In genomic region chr13:80666186-80666713, GRCm38 (mm10) we compare ENCODE assay signal across 24 mouse cellular contexts.
DNase-seq lines count a peak whose midpoint lies in the region; ATAC-seq and TF ChIP-seq lines count a peak whose summit lies in the region.
"Had no signal": no experiment of that assay in that cellular context is flagged by ENCODE, and none has a peak within 500 bp of the region (broad histone marks: within the 10 kb centered on the region; RNA-seq: fewer than 3 reads in every experiment).

No protein-coding gene starts in this region.

- H3K27me3 ChIP-seq in limb, embryonic 11.5 days (ENCODE audit: control insufficient read depth, insufficient read depth, low read length) = no peaks in the 10 kb centered on the region
- H3K27me3 ChIP-seq in limb, embryonic 10.5 days (ENCODE audit: low read depth, poor library complexity, severe bottlenecking) = no peaks in the 10 kb centered on the region
- H3K27me3 ChIP-seq in limb, embryonic 14.5 days (ENCODE audit: control insufficient read depth, insufficient read depth, low read length) = no peaks in the 10 kb centered on the region
- H3K27me3 ChIP-seq in neural tube, embryonic 15.5 days (replicated peaks) = no peaks in the 10 kb centered on the region
- no peaks in the 10 kb centered on the region for H3K27me3 ChIP-seq in liver, embryonic 12.5 days (replicated peaks)
- H3K27me3 ChIP-seq: embryonic facial prominence, embryonic 12.5 days; forebrain, embryonic 12.5 days; hindbrain, embryonic 13.5 days had no signal

- H3K9ac ChIP-seq in limb, embryonic 11.5 days (ENCODE audit: low read length) = no peak overlapping the region
- H3K9ac ChIP-seq in limb, embryonic 14.5 days (ENCODE audit: low read depth, low read length, severe bottlenecking) = no peak overlapping the region
- no peak overlapping the region for H3K9ac ChIP-seq in neural tube, embryonic 15.5 days (replicated peaks)
- no peak overlapping the region for H3K9ac ChIP-seq in liver, embryonic 12.5 days
- H3K9ac ChIP-seq: embryonic facial prominence, embryonic 12.5 days; forebrain, embryonic 12.5 days; hindbrain, embryonic 13.5 days; liver, embryonic 14.5 days; lung, embryonic 14.5 days had no signal

- no peak overlapping the region for H3K4me3 ChIP-seq in limb, embryonic 11.5 days (ENCODE audit: low read depth, low read length)
- no peak overlapping the region for H3K4me3 ChIP-seq in limb, embryonic 10.5 days
- no peak overlapping the region for H3K4me3 ChIP-seq in limb, embryonic 14.5 days (replicated peaks; ENCODE audit: low read length)
- no peak overlapping the region for H3K4me3 ChIP-seq in neural tube, embryonic 15.5 days (replicated peaks)
- H3K4me3 ChIP-seq in liver, embryonic 12.5 days = no peak overlapping the region
- H3K4me3 ChIP-seq: embryonic facial prominence, embryonic 12.5 days; erythroblast, embryonic 14.5 days; forebrain, embryonic 12.5 days; gastrocnemius, adult 2 months; hindbrain, embryonic 13.5 days; midbrain, embryonic 10.5 days had no signal

- no peaks in the 10 kb centered on the region for H3K36me3 ChIP-seq in limb, embryonic 11.5 days (ENCODE audit: control insufficient read depth, insufficient read depth, low read length)
- H3K36me3 ChIP-seq in limb, embryonic 10.5 days = no peaks in the 10 kb centered on the region
- H3K36me3 ChIP-seq in limb, embryonic 14.5 days (ENCODE audit: control insufficient read depth, insufficient read depth, low read length) = no peaks in the 10 kb centered on the region
- H3K36me3 ChIP-seq in neural tube, embryonic 15.5 days = no peaks in the 10 kb centered on the region
- H3K36me3 ChIP-seq in liver, embryonic 12.5 days = no peaks in the 10 kb centered on the region
- H3K36me3 ChIP-seq: embryonic facial prominence, embryonic 12.5 days; forebrain, embryonic 12.5 days; hindbrain, embryonic 13.5 days; midbrain, embryonic 10.5 days had no signal

- peak; percentile 77 for ATAC-seq in limb, embryonic 11.5 days (ENCODE audit: insufficient number of reproducible peaks, low FRiP score, low TSS enrichment, low read depth)
- peak; percentile 91 for ATAC-seq in limb, embryonic 14.5 days (ENCODE audit: low FRiP score, low read depth)
- ATAC-seq in neural tube, embryonic 15.5 days (ENCODE audit: low FRiP score) = peak; percentile 70; the same call in 1 of the 2 replicates
- no peak for ATAC-seq in liver, embryonic 12.5 days
- ATAC-seq in megakaryocyte, adult 5-6 weeks (ENCODE audit: poor library complexity, severe bottlenecking) = no peak

- no peak overlapping the region for H3K4me2 ChIP-seq in limb, embryonic 11.5 days (ENCODE audit: low read depth, severe bottlenecking)
- H3K4me2 ChIP-seq in limb, embryonic 14.5 days (replicated peaks; ENCODE audit: low read depth, low read length, severe bottlenecking) = no peak overlapping the region
- H3K4me2 ChIP-seq in neural tube, embryonic 15.5 days = no peak overlapping the region
- H3K4me2 ChIP-seq in liver, embryonic 12.5 days = no peak overlapping the region
- H3K4me2 ChIP-seq: embryonic facial prominence, embryonic 12.5 days; forebrain, embryonic 12.5 days; hindbrain, embryonic 13.5 days; lung, embryonic 14.5 days had no signal

- H3K4me1 ChIP-seq in limb, embryonic 11.5 days (ENCODE audit: control insufficient read depth, insufficient read depth, low read length) = no peaks in the 10 kb centered on the region
- H3K4me1 ChIP-seq in limb, embryonic 10.5 days = peaks cover 6% of the 10 kb centered on the region
- H3K4me1 ChIP-seq in limb, embryonic 14.5 days (ENCODE audit: control insufficient read depth, insufficient read depth, low read length) = no peaks in the 10 kb centered on the region
- H3K4me1 ChIP-seq in neural tube, embryonic 15.5 days = no peaks in the 10 kb centered on the region
- H3K4me1 ChIP-seq in liver, embryonic 12.5 days = no peaks in the 10 kb centered on the region
- H3K4me1 ChIP-seq: embryonic facial prominence, embryonic 12.5 days; forebrain, embryonic 12.5 days; hindbrain, embryonic 13.5 days; midbrain, embryonic 10.5 days had no signal

- WGBS in limb, embryonic 11.5 days = 29% methylated on average over 3 of the region's 3 CpGs
- WGBS in limb, embryonic 10.5 days = 47% methylated on average over 3 of the region's 3 CpGs
- 27% methylated on average over 3 of the region's 3 CpGs for WGBS in limb, embryonic 14.5 days
- 32% methylated on average over 3 of the region's 3 CpGs for WGBS in neural tube, embryonic 15.5 days
- WGBS in liver, embryonic 12.5 days (ENCODE audit: insufficient replicate concordance) = 59% methylated on average over 3 of the region's 3 CpGs

- no peak for TF ChIP-seq POLR2A in limb, embryonic 14.5 days (IDR thresholded peaks at IDR 0.05; ENCODE audit: borderline replicate concordance, extremely low read depth, insufficient read depth, insufficient read length)

- H3K27ac ChIP-seq in limb, embryonic 11.5 days (replicated peaks; ENCODE audit: low read depth, low read length) = no peak overlapping the region
- no peak overlapping the region for H3K27ac ChIP-seq in limb, embryonic 10.5 days
- H3K27ac ChIP-seq in limb, embryonic 14.5 days (replicated peaks; ENCODE audit: low read depth, low read length) = no peak overlapping the region
- H3K27ac ChIP-seq in neural tube, embryonic 15.5 days (replicated peaks) = no peak overlapping the region
- H3K27ac ChIP-seq in liver, embryonic 12.5 days = no peak overlapping the region
- H3K27ac ChIP-seq: embryonic facial prominence, embryonic 12.5 days; forebrain, embryonic 12.5 days; gastrocnemius, adult 2 months; hindbrain, embryonic 13.5 days; liver, embryonic 14.5 days; midbrain, embryonic 10.5 days; stomach, postnatal 0 days had no signal

- DNase-seq in embryo, embryonic 10 days (ENCODE audit: low spot score) = peak; percentile 6
- no peak for DNase-seq in embryo, embryonic 9.5 days (ENCODE audit: extremely low spot score)
- peak; percentile 23 for DNase-seq in limb, embryonic 11.5 days (ENCODE audit: low spot score)
- DNase-seq in limb, embryonic 10.5 days (ENCODE audit: low spot score) = no peak
- peak; percentile 35 for DNase-seq in limb, embryonic 14.5 days (ENCODE audit: low spot score)
- DNase-seq: adrenal gland, postnatal 10 days; cerebellum, adult 18-20 months; cerebellum, postnatal 25 days; gastrocnemius, adult 2 months; kidney, adult 2 months; layer of hippocampus, adult 9-11 months; lung, embryonic 14.5 days; lung, postnatal 4 days; thymus, adult 2 months had no signal

- no peaks in the 10 kb centered on the region for H3K9me3 ChIP-seq in limb, embryonic 11.5 days (ENCODE audit: control insufficient read depth, low read length)
- no peaks in the 10 kb centered on the region for H3K9me3 ChIP-seq in limb, embryonic 10.5 days (replicated peaks)
- no peaks in the 10 kb centered on the region for H3K9me3 ChIP-seq in limb, embryonic 14.5 days (ENCODE audit: control insufficient read depth, low read length)
- no peaks in the 10 kb centered on the region for H3K9me3 ChIP-seq in neural tube, embryonic 15.5 days (replicated peaks)
- H3K9me3 ChIP-seq in liver, embryonic 12.5 days (replicated peaks) = no peaks in the 10 kb centered on the region
- H3K9me3 ChIP-seq: embryonic facial prominence, embryonic 12.5 days; forebrain, embryonic 12.5 days; hindbrain, embryonic 13.5 days; midbrain, embryonic 10.5 days had no signal

Comparison
In these comparisons a context has a peak if more than half of its experiments do, and no peak if none do; other contexts are left out.
1. DNase-seq: peak in embryo, embryonic 10 days (single experiment), limb, embryonic 11.5 days (single experiment) and limb, embryonic 14.5 days (single experiment); none in embryo, embryonic 9.5 days (single experiment) and limb, embryonic 10.5 days (single experiment).
2. ATAC-seq: peak in limb, embryonic 11.5 days (single experiment), limb, embryonic 14.5 days (single experiment) and neural tube, embryonic 15.5 days (single experiment); none in liver, embryonic 12.5 days (single experiment) and megakaryocyte, adult 5-6 weeks (single experiment).